Mouse (Mus musculus) neural tube, embryonic 11.5 days (tissue): ENCODE measurements at regions not wholly inside any gene's neighbourhood (a gene's known extent, or its start where the extent isn't known, plus 50 kb on each side); places are given as distances from the start of the nearest gene placed in this dataset.

Source experiments
- ATAC-seq: fragments of 200-750 bp; cut with Nextera tagmentation; 2 replicates; pipeline ENCODE4 v1.8.0; 2017; ENCODE audit warnings: moderate number of reproducible peaks, mild to moderate bottlenecking, moderate TSS enrichment, moderate library complexity; ENCODE audit not compliant: insufficient read depth, low FRiP score, low TSS enrichment
- DNase-seq: peaks from one replicate; pipeline ENCODE4 v3.0.0-alpha.2; 2015; ENCODE audit warnings: low spot score
- H3K27ac ChIP-seq: fragments of 300-500 bp; sonication (generic); 2 replicates; pipeline ENCODE4 v1.5.1; 2014; ENCODE audit warnings: low read depth, mild to moderate bottlenecking, low read length
- H3K27me3 ChIP-seq: fragments of 300-500 bp; sonication (generic); 2 replicates; pipeline ENCODE4 v1.6.1; 2014; ENCODE audit warnings: mild to moderate bottlenecking, low read length, mixed read lengths; ENCODE audit not compliant: control insufficient read depth, insufficient read depth
- H3K36me3 ChIP-seq: fragments of 300-500 bp; sonication (generic); 2 replicates; pipeline ENCODE4 v1.6.1; 2014; ENCODE audit warnings: mild to moderate bottlenecking, low read length, moderate library complexity, mixed read lengths; ENCODE audit not compliant: control insufficient read depth, insufficient read depth
- H3K4me1 ChIP-seq: fragments of 300-500 bp; sonication (generic); 2 replicates; pipeline ENCODE4 v1.6.1; 2014; ENCODE audit warnings: low read length, mixed read lengths; ENCODE audit not compliant: control insufficient read depth, insufficient read depth
- H3K4me2 ChIP-seq: fragments of 300-500 bp; sonication (generic); 2 replicates; pipeline ENCODE4 v1.6.1; 2014; ENCODE audit warnings: low read depth, mild to moderate bottlenecking, moderate library complexity
- H3K4me3 ChIP-seq: fragments of 300-500 bp; sonication (generic); 2 replicates; pipeline ENCODE4 v1.5.1; 2014; ENCODE audit warnings: low read depth, low read length
- H3K9ac ChIP-seq: fragments of 300-500 bp; sonication (generic); 2 replicates; pipeline ENCODE4 v1.6.1; 2014; ENCODE audit warnings: mild to moderate bottlenecking, low read length
- H3K9me3 ChIP-seq: fragments of 300-500 bp; sonication (generic); 2 replicates; pipeline ENCODE4 v1.6.1; 2016; ENCODE audit warnings: low read length; ENCODE audit not compliant: control insufficient read depth
- WGBS: fragments of 180-500 bp; shearing (Covaris S2); extraction: QIAGEN DNeasy Blood & Tissue Kit; methylation state at CpG from one replicate; pipeline ENCODE4 v1.1.7; 2014; 5-methylcytosine and 5-hydroxymethylcytosine counted together

GRCm38 (mm10) chr2:101139931-101140330 lies 484.6 kb upstream of the Rag2 start:
- ATAC-seq: no peak
- no peak overlapping the region for H3K27ac ChIP-seq

DNA sequence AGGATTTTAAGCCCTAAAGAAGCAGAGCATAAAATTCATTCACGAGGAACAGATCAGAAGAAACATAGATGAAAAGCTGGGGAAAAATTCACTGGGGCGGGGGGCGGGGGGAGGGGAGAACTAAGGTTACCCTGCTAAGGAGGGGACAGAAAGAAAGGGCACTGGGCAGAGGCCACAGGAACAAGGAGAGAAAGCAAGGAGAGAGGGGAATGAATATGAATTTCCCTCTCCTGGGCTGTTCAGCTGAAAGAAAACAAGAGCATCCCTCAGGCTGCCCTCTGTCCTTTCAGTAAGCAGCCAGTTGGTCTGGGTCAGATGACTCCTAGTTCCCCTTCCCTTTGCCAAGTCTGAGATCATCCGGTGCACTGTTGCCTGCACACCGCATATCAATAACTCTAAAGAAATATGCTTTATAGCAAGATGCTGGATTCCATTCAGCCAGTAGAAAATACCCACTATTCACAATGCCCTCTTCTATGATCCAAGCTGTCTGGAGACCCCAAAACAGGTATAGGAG lies 467.7 kb upstream of the Rag2 start:
- H3K4me2 ChIP-seq: no peak overlapping the region
- no peak overlapping the region for H3K27ac ChIP-seq
- no peaks in the 10 kb centered on the region for H3K4me1 ChIP-seq
- 62% methylated on average over 5 of the region's 5 CpGs for WGBS
- H3K4me3 ChIP-seq: no peak overlapping the region
- no peak overlapping the region for H3K9ac ChIP-seq
- no peaks in the 10 kb centered on the region for H3K9me3 ChIP-seq
- H3K27me3 ChIP-seq: no peaks in the 10 kb centered on the region
- H3K36me3 ChIP-seq: no peaks in the 10 kb centered on the region
- ATAC-seq (no peak; the same call in 1 of the 2 replicates), DNase-seq (no peak)

More at GRCm38 (mm10) chr2:101139931-101140330, 484.6 kb upstream of the Rag2 start:
- Histone ChIP-seq H3K9me3 (no peaks in the 10 kb centered on the region), H3K36me3 (no peaks in the 10 kb centered on the region), H3K4me1 (no peaks in the 10 kb centered on the region), H3K4me2 (no peak overlapping the region), H3K27me3 (no peaks in the 10 kb centered on the region), H3K9ac (no peak overlapping the region), H3K4me3 (no peak overlapping the region)
- no peak for DNase-seq
- WGBS: 100% methylated on average over 1 of the region's 1 CpGs

DNA sequence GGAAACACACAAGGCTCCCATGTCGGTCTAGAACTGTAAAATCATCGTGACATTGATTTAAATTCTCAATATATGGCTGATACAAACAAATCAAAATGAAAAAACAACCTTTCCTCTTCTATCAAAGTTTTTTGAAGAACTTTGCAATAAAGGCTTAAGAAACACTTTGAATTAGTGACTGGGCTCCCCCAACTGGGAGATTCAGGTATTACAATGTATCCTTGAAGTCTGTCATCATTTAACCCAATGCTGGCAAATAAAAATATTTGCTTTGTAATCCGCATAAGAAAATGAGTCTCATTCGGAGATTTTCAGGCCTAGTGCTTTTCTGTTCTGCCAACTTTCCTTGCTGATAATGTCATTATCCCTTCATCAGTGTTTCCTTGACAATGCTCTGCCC lies 465.2 kb upstream of the Rag2 start:
- H3K4me3 ChIP-seq: no peak overlapping the region
- H3K4me2 ChIP-seq: no peak overlapping the region
- ATAC-seq (no peak), DNase-seq (peak; percentile 24)
- no peaks in the 10 kb centered on the region for H3K36me3 ChIP-seq
- H3K27ac ChIP-seq: no peak overlapping the region
- H3K9me3 ChIP-seq: no peaks in the 10 kb centered on the region
- H3K4me1 ChIP-seq: no peaks in the 10 kb centered on the region
- WGBS: 32% methylated on average over 4 of the region's 4 CpGs
- no peaks in the 10 kb centered on the region for H3K27me3 ChIP-seq
- no peak overlapping the region for H3K9ac ChIP-seq

GRCm38 (mm10) chr2:101165942-101166341 lies 458.6 kb upstream of the Rag2 start:
- no peak for DNase-seq
- Histone ChIP-seq H3K27me3 (peaks cover 11% of the 10 kb centered on the region), H3K4me2 (no peak overlapping the region), H3K36me3 (no peaks in the 10 kb centered on the region), H3K9ac (no peak overlapping the region), H3K4me3 (no peak overlapping the region), H3K9me3 (no peaks in the 10 kb centered on the region), H3K27ac (no peak overlapping the region), H3K4me1 (no peaks in the 10 kb centered on the region)
- WGBS: 72% methylated on average over 6 of the region's 6 CpGs
- ATAC-seq: no peak

DNA sequence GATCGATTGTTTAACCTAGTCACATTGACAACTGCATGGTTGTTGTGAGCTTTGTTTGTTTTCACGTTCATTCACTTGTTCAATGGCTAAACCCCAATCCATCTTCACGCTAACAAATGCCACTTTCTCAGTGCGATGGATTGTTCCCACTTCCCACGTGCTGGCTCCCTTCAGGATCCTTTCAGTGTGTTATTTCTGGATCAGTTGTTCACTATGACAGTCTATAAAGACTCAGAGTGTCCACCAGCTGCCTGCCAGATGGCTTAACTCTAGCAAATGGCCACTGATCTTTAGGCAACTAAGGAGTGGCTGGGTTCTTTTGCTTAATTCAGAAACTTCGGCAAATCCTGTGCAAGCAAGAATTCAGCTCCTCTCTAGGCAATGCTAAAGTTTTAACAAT lies 451.7 kb upstream of the Rag2 start:
- Histone ChIP-seq H3K27me3 (peaks cover 14% of the 10 kb centered on the region), H3K4me3 (no peak overlapping the region), H3K27ac (no peak overlapping the region), H3K4me2 (no peak overlapping the region), H3K4me1 (no peaks in the 10 kb centered on the region), H3K9ac (no peak overlapping the region), H3K9me3 (no peaks in the 10 kb centered on the region), H3K36me3 (no peaks in the 10 kb centered on the region)
- WGBS: 6% methylated on average over 6 of the region's 6 CpGs
- DNase-seq (peak; percentile 81), ATAC-seq (peak; percentile 94)

DNA sequence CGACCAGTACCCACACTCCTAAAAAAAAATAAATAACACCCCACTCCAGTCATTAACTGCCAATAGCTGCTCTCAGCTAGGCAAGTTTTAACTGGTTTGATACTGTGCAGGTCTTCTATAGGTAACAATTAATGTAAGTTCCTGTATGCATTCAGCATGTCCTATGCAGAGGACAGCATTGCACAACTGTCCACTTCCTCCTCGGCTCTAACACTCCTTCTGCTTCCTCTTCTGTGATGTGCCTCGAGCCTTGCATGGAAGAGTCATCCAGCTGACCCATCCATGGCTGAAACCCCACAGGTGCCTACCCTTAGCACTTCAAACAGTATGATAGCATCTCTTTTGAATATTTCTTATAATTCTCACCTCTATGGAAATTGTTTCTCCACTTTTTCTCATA lies 449.4 kb upstream of the Rag2 start:
- H3K4me2 ChIP-seq: no peak overlapping the region
- no peak overlapping the region for H3K4me3 ChIP-seq
- ATAC-seq (no peak), DNase-seq (no peak)
- WGBS: 83% methylated on average over 3 of the region's 3 CpGs
- no peaks in the 10 kb centered on the region for H3K9me3 ChIP-seq
- peaks cover 8% of the 10 kb centered on the region for H3K27me3 ChIP-seq
- no peak overlapping the region for H3K9ac ChIP-seq
- H3K36me3 ChIP-seq: no peaks in the 10 kb centered on the region
- no peak overlapping the region for H3K27ac ChIP-seq
- H3K4me1 ChIP-seq: no peaks in the 10 kb centered on the region

DNA sequence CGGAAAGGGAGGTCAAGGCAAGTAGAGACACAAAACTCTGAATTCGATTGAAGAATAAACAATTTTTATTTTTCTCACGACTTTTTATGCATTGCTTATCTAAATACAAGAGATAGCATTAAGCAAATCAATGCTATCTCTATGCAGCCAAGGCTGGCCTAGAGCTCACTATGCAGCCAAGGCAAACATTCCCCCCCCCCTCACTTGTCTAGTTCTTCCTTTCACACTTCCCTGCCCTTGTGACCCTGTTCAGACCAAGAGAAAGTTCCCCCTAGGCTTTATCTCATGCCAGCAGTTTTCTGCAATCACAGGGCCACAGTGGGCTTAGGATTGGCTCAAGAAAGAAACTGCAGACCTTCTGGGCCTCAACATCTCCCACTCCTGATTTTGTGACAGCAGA lies 417.9 kb upstream of the Rag2 start:
- WGBS: 88% methylated on average over 3 of the region's 3 CpGs

GRCm38 (mm10) chr2:101209136-101209535 lies 415.4 kb upstream of the Rag2 start:
- H3K4me2 ChIP-seq: no peak overlapping the region
- H3K27me3 ChIP-seq: no peaks in the 10 kb centered on the region
- no peaks in the 10 kb centered on the region for H3K4me1 ChIP-seq
- H3K4me3 ChIP-seq: no peak overlapping the region
- WGBS: 74% methylated on average over 4 of the region's 4 CpGs
- no peak overlapping the region for H3K27ac ChIP-seq
- H3K36me3 ChIP-seq: no peaks in the 10 kb centered on the region
- H3K9ac ChIP-seq: no peak overlapping the region
- H3K9me3 ChIP-seq: no peaks in the 10 kb centered on the region
- DNase-seq: no peak
- ATAC-seq: no peak

More for the DNA sequence above, 417.9 kb upstream of the Rag2 start:
- H3K4me2 ChIP-seq: no peak overlapping the region
- H3K4me3 ChIP-seq: no peak overlapping the region
- no peak overlapping the region for H3K9ac ChIP-seq
- no peaks in the 10 kb centered on the region for H3K27me3 ChIP-seq
- DNase-seq (no peak), ATAC-seq (no peak)
- no peak overlapping the region for H3K27ac ChIP-seq
- no peaks in the 10 kb centered on the region for H3K36me3 ChIP-seq
- H3K9me3 ChIP-seq: no peaks in the 10 kb centered on the region
- no peaks in the 10 kb centered on the region for H3K4me1 ChIP-seq

DNA sequence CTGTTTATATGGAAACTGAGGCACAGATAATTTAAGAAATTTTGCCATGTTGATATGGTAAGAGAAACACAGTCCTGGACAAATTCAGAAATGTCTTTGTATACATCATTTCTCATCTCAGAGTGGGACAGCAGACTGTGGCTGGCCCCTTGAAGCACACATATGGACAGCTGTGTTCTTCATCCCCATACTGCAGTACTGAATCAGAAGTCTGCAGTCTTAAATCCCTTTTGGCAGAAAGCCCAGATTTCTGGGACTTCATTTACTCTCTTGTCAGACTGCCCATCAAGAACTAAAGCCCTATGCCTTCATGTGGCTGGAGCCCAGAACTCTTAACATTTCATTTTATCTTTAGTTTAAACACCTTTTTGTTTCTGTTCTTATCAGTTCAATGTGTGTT lies 403.8 kb upstream of the Rag2 start:
- no peak overlapping the region for H3K27ac ChIP-seq
- no peaks in the 10 kb centered on the region for H3K27me3 ChIP-seq
- no peaks in the 10 kb centered on the region for H3K4me1 ChIP-seq
- no peak overlapping the region for H3K4me3 ChIP-seq
- DNase-seq (no peak), ATAC-seq (no peak)
- H3K36me3 ChIP-seq: no peaks in the 10 kb centered on the region
- H3K4me2 ChIP-seq: no peak overlapping the region
- no peak overlapping the region for H3K9ac ChIP-seq
- H3K9me3 ChIP-seq: no peaks in the 10 kb centered on the region
